Mouse (Mus musculus) spleen, adult 2 months (tissue): ENCODE results near the gene Mymx. TPM values are rescaled to one million over a fixed set of nuclear protein-coding genes. Genes with fewer than 3 reads are reported as not detected.
A peak's percentile ranks its signal among the peaks of the same experiment; 100 is the strongest.

ENCODE experiments used
- DNase-seq, 2 experiments: peaks; one replicate each; pipeline versions ENCODE4 v3.0.0 to v3.0.0-alpha.2; 2012 to 2021; ENCODE audit warnings: low spot score in 2 of 2, low read depth in 1 of 2
- H3K27ac ChIP-seq: fragments of 200-500 bp; 2 replicates; pipeline ENCODE4 v1.5.1; 2012; ENCODE audit warnings: low read length, inconsistent platforms; ENCODE audit not compliant: insufficient read depth
- H3K27me3 ChIP-seq: fragments of 200-500 bp; 2 replicates; pipeline ENCODE4 v1.6.1; 2012; ENCODE audit warnings: mild to moderate bottlenecking, moderate library complexity, low read length, inconsistent platforms; ENCODE audit not compliant: control insufficient read depth, insufficient read depth
- H3K36me3 ChIP-seq: fragments of 200-500 bp; 2 replicates; pipeline ENCODE4 v1.6.1; 2012; ENCODE audit warnings: mild to moderate bottlenecking, low read length, inconsistent platforms; ENCODE audit not compliant: control insufficient read depth, insufficient read depth
- H3K4me1 ChIP-seq: fragments of 200-500 bp; 2 replicates; pipeline ENCODE4 v1.6.1; 2011; ENCODE audit warnings: inconsistent platforms; ENCODE audit not compliant: control insufficient read depth, insufficient read depth, insufficient read length
- H3K4me3 ChIP-seq: fragments of 200-500 bp; 2 replicates; pipeline ENCODE4 v1.5.1; 2011; ENCODE audit warnings: mild to moderate bottlenecking, inconsistent platforms; ENCODE audit not compliant: insufficient read depth, insufficient read length; ENCODE audit errors: extremely low read depth
- CTCF ChIP-seq: fragments of 200-500 bp; IDR thresholded peaks from 2 replicates; pipeline ENCODE4 v1.5.1; 2011; ENCODE audit warnings: mild to moderate bottlenecking, inconsistent platforms; ENCODE audit not compliant: insufficient read depth, insufficient read length, insufficient replicate concordance; ENCODE audit errors: extremely low read depth
- POLR2A ChIP-seq: fragments of 200-500 bp; IDR thresholded peaks from 2 replicates; pipeline ENCODE4 v1.6.1; 2011; ENCODE audit warnings: low read depth, low read length, inconsistent platforms
- WGBS: fragments of 180-500 bp; shearing (Covaris S2); methylation state at CpG from one replicate; pipeline ENCODE4 v1.1.7; 2018; 5-methylcytosine and 5-hydroxymethylcytosine counted together
- polyA plus RNA-seq: library from polyadenylated mRNA; depleted of rRNA; stranded (reverse); fragments of >200 nt; gene quantifications from 2 replicates; pipeline ENCODE4 v1.2.3, GENCODE M21; 2012

The Mymx gene
- polyA plus RNA-seq, 1 experiment: not detected

DNA sequence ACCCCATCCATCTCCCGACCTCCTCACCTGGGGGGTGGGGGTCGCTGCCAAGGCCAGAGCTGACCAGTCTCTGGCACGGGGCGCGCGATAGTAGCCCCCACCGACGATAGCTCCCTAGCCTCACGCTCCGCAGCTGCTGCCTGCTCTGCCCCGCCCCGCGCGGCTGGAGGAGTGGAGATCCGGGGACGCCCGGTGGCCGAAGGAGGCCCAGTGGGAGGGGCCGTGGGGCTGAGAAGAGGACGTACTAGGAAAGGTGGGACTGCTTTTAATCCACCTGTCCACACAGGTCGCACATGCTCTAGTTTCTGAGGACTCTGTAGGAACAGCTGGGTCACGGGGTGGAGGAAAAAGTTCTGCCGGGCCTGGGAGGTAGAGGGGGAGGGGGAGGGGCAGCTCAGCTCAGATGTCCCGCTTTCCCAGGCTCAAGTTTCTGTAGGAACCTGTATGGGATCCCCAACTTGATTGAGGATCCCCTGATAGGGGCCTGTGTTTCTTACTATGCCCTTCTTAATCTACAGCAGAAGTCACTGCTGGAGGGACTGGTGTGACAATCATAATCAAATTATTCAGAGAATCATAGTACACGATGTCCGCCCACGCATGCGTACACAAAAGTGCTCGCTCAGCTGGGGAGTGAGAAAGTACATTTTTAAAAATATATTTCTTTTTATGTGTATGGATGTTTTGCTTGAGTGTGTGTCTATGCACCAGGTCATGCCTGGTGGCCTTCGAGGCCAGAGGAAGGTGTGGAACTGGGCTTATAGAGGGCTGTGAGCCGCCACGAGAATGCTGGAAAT is 2.3 kb downstream of the Mymx start, which contains the start of gene Slc29a1:
TSS of gene Slc29a1 (minus strand) at position 161 of the 797 bp plus-strand sequence.
- WGBS: 29% methylated on average over 32 of the region's 32 CpGs
- Histone ChIP-seq H3K36me3 (no peaks in the 10 kb centered on the region), H3K27me3 (no peaks in the 10 kb centered on the region), H3K27ac (no peak within 1 kb of the TSS), H3K4me1 (peaks cover 11% of the 10 kb centered on the region; the same call in 1 of the 2 replicates), H3K4me3 (peak within 1 kb of the TSS; percentile 29; the same call in 1 of the 2 replicates)
- DNase-seq: no peak
- no peak for TF ChIP-seq CTCF
- no peak for TF ChIP-seq POLR2A

DNA sequence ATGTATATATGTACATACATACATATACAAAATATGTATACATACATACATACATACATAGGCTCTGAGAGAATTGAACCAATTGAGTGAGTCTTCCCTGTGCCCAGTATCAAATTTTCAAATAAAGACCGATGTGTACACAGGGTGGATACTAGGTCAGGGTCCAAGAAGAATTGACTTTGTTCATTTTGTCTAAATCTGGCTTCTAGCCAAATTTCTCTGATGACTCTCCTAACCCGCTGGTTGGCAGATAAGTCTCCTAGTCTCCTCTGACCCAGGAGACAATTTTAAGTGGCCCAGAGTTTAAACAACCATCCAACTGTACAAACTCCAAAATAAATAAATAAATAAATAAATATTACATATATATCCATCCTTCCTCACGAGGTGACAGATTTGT is 3.0 kb downstream of the Mymx start:
- 79% methylated on average over 3 of the region's 3 CpGs for WGBS
- Histone ChIP-seq H3K4me1 (peaks cover 13% of the 10 kb centered on the region; the same call in 1 of the 2 replicates), H3K4me3 (no peak overlapping the region), H3K27me3 (no peaks in the 10 kb centered on the region), H3K36me3 (no peaks in the 10 kb centered on the region), H3K27ac (no peak overlapping the region)
- DNase-seq: no peak
- no peak for TF ChIP-seq POLR2A
- no peak for TF ChIP-seq CTCF

GRCm38 (mm10) chr17:45598376-45598775 is 3.5 kb downstream of the Mymx start:
- DNase-seq: no peak
- peaks cover 13% of the 10 kb centered on the region; the same call in 1 of the 2 replicates for H3K4me1 ChIP-seq
- no peaks in the 10 kb centered on the region for H3K27me3 ChIP-seq
- WGBS: 86% methylated on average over 2 of the region's 2 CpGs
- no peak overlapping the region for H3K27ac ChIP-seq
- H3K36me3 ChIP-seq: no peaks in the 10 kb centered on the region
- TF ChIP-seq POLR2A (no peak), CTCF (no peak)
- no peak overlapping the region for H3K4me3 ChIP-seq

DNA sequence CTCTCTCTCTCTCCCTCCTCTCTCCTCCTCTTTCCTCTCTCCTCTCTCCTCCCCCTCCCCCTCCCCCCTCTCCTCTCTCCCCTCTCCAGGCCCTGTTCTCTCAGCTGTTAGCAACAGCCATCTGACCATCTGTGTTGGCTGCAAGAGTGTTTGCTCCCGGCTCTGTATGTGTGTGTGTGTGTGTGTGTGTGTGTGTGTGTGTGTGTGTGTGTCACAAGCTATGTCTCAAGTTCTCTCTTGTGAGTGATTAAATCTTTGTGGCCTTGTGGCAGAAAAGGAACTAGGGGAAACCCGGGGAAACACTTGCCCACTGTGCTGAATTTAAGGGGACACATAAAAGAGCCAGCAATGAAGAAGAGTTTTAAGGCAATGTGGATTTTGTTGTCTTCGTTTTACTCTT is 4.1 kb downstream of the Mymx start:
- WGBS: 17% methylated on average over 3 of the region's 3 CpGs
- no peak overlapping the region for H3K4me3 ChIP-seq
- H3K4me1 ChIP-seq: peaks cover 13% of the 10 kb centered on the region; the same call in 1 of the 2 replicates
- no peak for DNase-seq
- H3K27ac ChIP-seq: no peak overlapping the region
- H3K27me3 ChIP-seq: no peaks in the 10 kb centered on the region
- H3K36me3 ChIP-seq: no peaks in the 10 kb centered on the region
- TF ChIP-seq CTCF: no peak
- no peak for TF ChIP-seq POLR2A

GRCm38 (mm10) chr17:45596631-45597396 is 5.1 kb downstream of the Mymx start:
- TF ChIP-seq CTCF (peak; percentile 58; the same call in 1 of the 2 replicates), POLR2A (no peak)
- no peak overlapping the region for H3K4me3 ChIP-seq
- peaks cover 18% of the 10 kb centered on the region; the same call in 1 of the 2 replicates for H3K4me1 ChIP-seq
- WGBS: 45% methylated on average over 11 of the region's 11 CpGs
- H3K36me3 ChIP-seq: no peaks in the 10 kb centered on the region
- H3K27me3 ChIP-seq: no peaks in the 10 kb centered on the region
- peak in 1 of 2 experiments; percentile 57 for DNase-seq
- H3K27ac ChIP-seq: peak overlapping the region; percentile 19; the same call in 1 of the 2 replicates

GRCm38 (mm10) chr17:45595736-45596390 is 6.0 kb downstream of the Mymx start:
- WGBS: 20% methylated on average over 23 of the region's 23 CpGs
- peak overlapping the region; percentile 68 for H3K4me3 ChIP-seq
- peaks cover 18% of the 10 kb centered on the region; the same call in 1 of the 2 replicates for H3K4me1 ChIP-seq
- H3K36me3 ChIP-seq: no peaks in the 10 kb centered on the region
- H3K27ac ChIP-seq: peak overlapping the region; percentile 20; the same call in 1 of the 2 replicates
- no peak for TF ChIP-seq POLR2A
- no peak for TF ChIP-seq CTCF
- H3K27me3 ChIP-seq: no peaks in the 10 kb centered on the region
- DNase-seq: no peak
